Mouse (Mus musculus) adrenal gland, adult (tissue): ENCODE data around the gene Plxdc2.

Experiments used
- DNase-seq, 2 experiments: peaks; one replicate each; pipeline ENCODE4 v3.0.0; 2022 to 2023; ENCODE audit warnings: low spot score in 1 of 2; ENCODE audit not compliant: inconsistent age in 2 of 2

The Plxdc2 gene

GRCm38 (mm10) chr2:16568263-16568662 is 212.2 kb downstream of the Plxdc2 start:
- no peak for DNase-seq

- DNase-seq, result no peak
These were observed 215.2 kb downstream of the Plxdc2 start for GRCm38 (mm10) chr2:16571169-16571751.

- no peak for DNase-seq
These were observed 220.5 kb downstream of the Plxdc2 start for GRCm38 (mm10) chr2:16576566-16576965.

- no peak for DNase-seq
These were observed 222.0 kb downstream of the Plxdc2 start for GRCm38 (mm10) chr2:16578153-16578552.

GRCm38 (mm10) chr2:16588546-16588945 is 232.4 kb downstream of the Plxdc2 start:
- no peak for DNase-seq

GRCm38 (mm10) chr2:16595451-16595850 is 239.3 kb downstream of the Plxdc2 start:
- no peak for DNase-seq

GRCm38 (mm10) chr2:16598231-16598630 is 242.1 kb downstream of the Plxdc2 start:
- no peak for DNase-seq

GRCm38 (mm10) chr2:16604291-16604690 is 248.2 kb downstream of the Plxdc2 start:
- no peak for DNase-seq

GRCm38 (mm10) chr2:16607792-16608586 is 251.9 kb downstream of the Plxdc2 start:
- peak in 1 of 2 experiments; percentile 25 for DNase-seq

- DNase-seq, result no peak
These were observed 286.0 kb downstream of the Plxdc2 start for GRCm38 (mm10) chr2:16642061-16642460.

- no peak for DNase-seq
These were observed 295.6 kb downstream of the Plxdc2 start for GRCm38 (mm10) chr2:16651713-16652112.

- no peak for DNase-seq
These were observed 308.4 kb downstream of the Plxdc2 start for GRCm38 (mm10) chr2:16664516-16664915.

GRCm38 (mm10) chr2:16668391-16668790 is 312.3 kb downstream of the Plxdc2 start:
- DNase-seq, result no peak

- no peak for DNase-seq
These were observed 326.8 kb downstream of the Plxdc2 start for GRCm38 (mm10) chr2:16682905-16683304.

GRCm38 (mm10) chr2:16683739-16684138 is 327.6 kb downstream of the Plxdc2 start:
- no peak for DNase-seq

GRCm38 (mm10) chr2:16684529-16684928 is 328.4 kb downstream of the Plxdc2 start:
- no peak for DNase-seq

- no peak for DNase-seq
These were observed 340.3 kb downstream of the Plxdc2 start for GRCm38 (mm10) chr2:16696390-16696789.

GRCm38 (mm10) chr2:16697181-16697580 is 341.1 kb downstream of the Plxdc2 start:
- DNase-seq, result no peak

GRCm38 (mm10) chr2:16706227-16706626 is 350.1 kb downstream of the Plxdc2 start:
- peak in 1 of 2 experiments; percentile 59 for DNase-seq

GRCm38 (mm10) chr2:16709885-16710284 is 353.8 kb downstream of the Plxdc2 start:
- DNase-seq, result no peak

- DNase-seq, result no peak
These were observed 374.9 kb downstream of the Plxdc2 start for GRCm38 (mm10) chr2:16731033-16731432.

GRCm38 (mm10) chr2:16734381-16734780 is 378.3 kb downstream of the Plxdc2 start:
- DNase-seq, result no peak

- peak; percentile 27 to 60 for DNase-seq
These were observed 382.1 kb downstream of the Plxdc2 start for GRCm38 (mm10) chr2:16738241-16738640.
